In genomic region chr13:56266435-56266834, GRCm38 (mm10) we compare ENCODE assay signal across 9 mouse cellular contexts. TPM values are rescaled to one million over a fixed set of nuclear protein-coding genes. Genes with fewer than 3 reads are reported as not detected.
A peak's percentile ranks its signal among the peaks of the same experiment; 100 is the strongest.
DNase-seq lines count a peak whose midpoint lies in the region; ATAC-seq and TF ChIP-seq lines count a peak whose summit lies in the region.
"Had no signal": no experiment of that assay in that cellular context is flagged by ENCODE, and none has a peak within 500 bp of the region (broad histone marks: within the 10 kb centered on the region; RNA-seq: fewer than 3 reads in every experiment).

No protein-coding gene starts in this region.

- H3K27ac ChIP-seq in layer of hippocampus, adult 2 months = no peak overlapping the region
- H3K27ac ChIP-seq in neural tube, embryonic 13.5 days (replicated peaks) = no peak overlapping the region

- H3K4me2 ChIP-seq in neural tube, embryonic 13.5 days = no peak overlapping the region

- no peak overlapping the region for H3K4me3 ChIP-seq in layer of hippocampus, adult 2 months
- no peak overlapping the region for H3K4me3 ChIP-seq in neural tube, embryonic 13.5 days

- H3K4me1 ChIP-seq in neural tube, embryonic 13.5 days (replicated peaks) = no peaks in the 10 kb centered on the region; the same call in 1 of the 2 replicates

- peak; percentile 32; the same call in 1 of the 2 replicates for ATAC-seq in neural tube, embryonic 13.5 days (ENCODE audit: low read depth)

- peak; percentile 65 to 77 for DNase-seq in cerebellum, postnatal 10 days
- no peak for DNase-seq in cerebellum, adult 9-11 months
- DNase-seq in layer of hippocampus, adult 2 months (ENCODE audit: low spot score in 2 of 2) = peak; percentile 29 to 58
- no peak for DNase-seq in layer of hippocampus, postnatal 36 days
- peak; percentile 9 for DNase-seq in T-cell, adult 2 months (ENCODE audit: low spot score)
- DNase-seq in kidney, postnatal 36 days = peak; percentile 28 to 40
- DNase-seq in urinary bladder, postnatal 10 days (ENCODE audit: low spot score) = no peak

- H3K9ac ChIP-seq in neural tube, embryonic 13.5 days = no peak overlapping the region

- H3K9me3 ChIP-seq in neural tube, embryonic 13.5 days = no peaks in the 10 kb centered on the region; the same call in none of the 2 replicates

- WGBS in neural tube, embryonic 13.5 days = 39% methylated on average over 8 of the region's 8 CpGs

- H3K36me3 ChIP-seq in neural tube, embryonic 13.5 days = no peaks in the 10 kb centered on the region

- peaks cover 72% of the 10 kb centered on the region for H3K27me3 ChIP-seq in neural tube, embryonic 13.5 days

- peak; percentile 80 for TF ChIP-seq CTCF in layer of hippocampus, adult 2 months (conservative IDR thresholded peaks at IDR 0.05)

RNA-seq across cellular contexts. Expression of gene Neurog1, which starts 14.5 kb away (rescaled TPM):
- under 1 TPM in 1 of 2 experiments, not detected in 1; 0.20 TPM for total RNA-seq in layer of hippocampus, adult 2 months (2021)
- under 1 TPM; 0.23 to 0.27 TPM for total RNA-seq in layer of hippocampus, postnatal 36 days (2021)
- polyA plus RNA-seq in neural tube, embryonic 13.5 days (2015; fragmentation: Nextera tagmentation; extraction: Ambion mirVana) = 4.5 and 5.6 TPM in 2 replicates
- polyA plus RNA-seq: gonadal fat pad, adult 2 months had no signal

RNA-seq across cellular contexts. Expression of gene Cxcl14, which starts 29.9 kb away (rescaled TPM):
- 100 to 1,000 TPM; 123 to 125 TPM for total RNA-seq in layer of hippocampus, adult 2 months (2021)
- 100 to 1,000 TPM; 121 to 127 TPM for total RNA-seq in layer of hippocampus, postnatal 36 days (2021)
- 3.0 and 11.7 TPM in 2 replicates for polyA plus RNA-seq in neural tube, embryonic 13.5 days (2015; fragmentation: Nextera tagmentation; extraction: Ambion mirVana)

Comparison
In these comparisons a context has a peak if more than half of its experiments do, and no peak if none do; other contexts are left out.
1. DNase-seq: peak in cerebellum, postnatal 10 days (2 of 2), layer of hippocampus, adult 2 months (2 of 2), T-cell, adult 2 months (single experiment) and kidney, postnatal 36 days (2 of 2); none in cerebellum, adult 9-11 months (single experiment), layer of hippocampus, postnatal 36 days (0 of 2) and urinary bladder, postnatal 10 days (single experiment).